In the genomic region with DNA sequence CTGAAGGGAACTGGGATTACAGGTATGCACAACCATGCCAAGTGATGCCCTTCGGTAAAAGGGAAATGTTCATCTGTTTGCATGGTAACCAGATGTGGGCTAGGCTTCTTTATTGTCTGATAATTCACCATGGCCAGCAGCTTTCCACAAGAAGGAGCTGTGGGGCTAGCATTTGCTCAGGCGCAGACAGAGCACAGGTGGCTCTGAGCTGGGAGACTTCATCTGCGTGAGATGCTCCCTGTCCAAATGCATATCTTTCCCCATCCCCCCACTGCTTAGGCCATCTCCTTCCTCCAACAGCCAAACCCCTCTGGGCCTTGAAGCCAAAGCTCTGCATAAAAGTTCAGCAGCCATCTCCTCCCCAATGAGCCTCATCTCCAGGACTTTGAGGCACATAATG, we compare ENCODE assay signal across 9 mouse cellular contexts. TPM values are rescaled to one million over a fixed set of nuclear protein-coding genes. Genes with fewer than 3 reads are reported as not detected.
DNase-seq lines count a peak whose midpoint lies in the region; ATAC-seq and TF ChIP-seq lines count a peak whose summit lies in the region.
"Had no signal": no experiment of that assay in that cellular context is flagged by ENCODE, and none has a peak within 500 bp of the region (broad histone marks: within the 10 kb centered on the region; RNA-seq: fewer than 3 reads in every experiment).

No protein-coding gene starts in this region.

- TF ChIP-seq CTCF in midbrain, postnatal 0 days (IDR thresholded peaks at IDR 0.05), result peak; percentile 53

- no peak overlapping the region for H3K4me3 ChIP-seq in kidney, embryonic 14.5 days (ENCODE audit: low read length)
- no peak overlapping the region for H3K4me3 ChIP-seq in hindbrain, embryonic 11.5 days (ENCODE audit: low read depth, low read length)
- no peak overlapping the region for H3K4me3 ChIP-seq in midbrain, postnatal 0 days (ENCODE audit: low read depth, low read length)
- no peak overlapping the region for H3K4me3 ChIP-seq in liver, embryonic 11.5 days (ENCODE audit: low read depth, low read length)

- 58% methylated on average over 3 of the region's 3 CpGs for WGBS in kidney, embryonic 14.5 days
- WGBS in hindbrain, embryonic 11.5 days, result 19% methylated on average over 3 of the region's 3 CpGs
- 32% methylated on average over 3 of the region's 3 CpGs for WGBS in midbrain, postnatal 0 days
- 59% methylated on average over 3 of the region's 3 CpGs for WGBS in liver, embryonic 11.5 days

- no peak overlapping the region for H3K9ac ChIP-seq in kidney, embryonic 14.5 days (ENCODE audit: low read depth, low read length)
- 0 out of 2 replicates have a peak overlapping the region, but pooled peaks have one; percentile 12 for H3K9ac ChIP-seq in hindbrain, embryonic 11.5 days (ENCODE audit: low read depth, low read length)
- H3K9ac ChIP-seq in midbrain, postnatal 0 days (replicated peaks; ENCODE audit: low read length, poor library complexity, severe bottlenecking), result no peak overlapping the region
- H3K9ac ChIP-seq in liver, embryonic 11.5 days (ENCODE audit: low read depth, low read length), result no peak overlapping the region

- no peak for ATAC-seq in kidney, embryonic 14.5 days (ENCODE audit: low FRiP score, low TSS enrichment)
- ATAC-seq in hindbrain, embryonic 11.5 days (ENCODE audit: low FRiP score), result no peak
- no peak for ATAC-seq in midbrain, postnatal 0 days (ENCODE audit: low FRiP score)
- no peak for ATAC-seq in liver, embryonic 11.5 days (replicated peaks; ENCODE audit: low FRiP score)

- DNase-seq in kidney, postnatal 36 days, result no peak
- peak; percentile 50 to 58 for DNase-seq in cerebellum, postnatal 25 days
- DNase-seq in hindbrain, embryonic 11.5 days (ENCODE audit: low spot score), result no peak
- no peak for DNase-seq in midbrain, postnatal 0 days (ENCODE audit: low spot score)
- DNase-seq in liver, embryonic 11.5 days (ENCODE audit: low spot score), result no peak
- DNase-seq in frontal cortex, postnatal 36 days (ENCODE audit: low spot score in 2 of 2), result no peak

- peaks cover 62% of the 10 kb centered on the region for H3K4me1 ChIP-seq in kidney, embryonic 14.5 days (ENCODE audit: control insufficient read depth, insufficient read depth, low read length)
- peaks cover 34% of the 10 kb centered on the region for H3K4me1 ChIP-seq in hindbrain, embryonic 11.5 days (replicated peaks; ENCODE audit: control insufficient read depth, insufficient read depth, low read length)
- peaks cover 11% of the 10 kb centered on the region; the same call in 1 of the 2 replicates for H3K4me1 ChIP-seq in midbrain, postnatal 0 days (ENCODE audit: insufficient read depth, low read length)
- H3K4me1 ChIP-seq in liver, embryonic 11.5 days (replicated peaks; ENCODE audit: control insufficient read depth, insufficient read depth, low read length), result peaks cover 3% of the 10 kb centered on the region; the same call in 1 of the 2 replicates

- H3K4me2 ChIP-seq in kidney, embryonic 14.5 days (replicated peaks; ENCODE audit: low read depth, low read length), result no peak overlapping the region
- H3K4me2 ChIP-seq in hindbrain, embryonic 11.5 days (replicated peaks; ENCODE audit: low read depth, low read length), result no peak overlapping the region
- H3K4me2 ChIP-seq in midbrain, postnatal 0 days (ENCODE audit: low read depth, low read length, poor library complexity, severe bottlenecking), result no peak overlapping the region
- H3K4me2 ChIP-seq in liver, embryonic 11.5 days, result no peak overlapping the region

- H3K36me3 ChIP-seq in kidney, embryonic 14.5 days (ENCODE audit: control insufficient read depth, insufficient read depth, low read length), result no peaks in the 10 kb centered on the region
- H3K36me3 ChIP-seq in hindbrain, embryonic 11.5 days (ENCODE audit: control insufficient read depth, insufficient read depth, low read length), result no peaks in the 10 kb centered on the region
- no peaks in the 10 kb centered on the region for H3K36me3 ChIP-seq in midbrain, postnatal 0 days (ENCODE audit: insufficient read depth, low read length)
- no peaks in the 10 kb centered on the region for H3K36me3 ChIP-seq in liver, embryonic 11.5 days (ENCODE audit: control insufficient read depth, insufficient read depth, low read length)
- H3K36me3 ChIP-seq: G1E had no signal

- H3K27me3 ChIP-seq in kidney, embryonic 14.5 days (ENCODE audit: control insufficient read depth, insufficient read depth, low read length), result no peaks in the 10 kb centered on the region
- no peaks in the 10 kb centered on the region for H3K27me3 ChIP-seq in hindbrain, embryonic 11.5 days (ENCODE audit: control insufficient read depth, insufficient read depth, low read length)
- H3K27me3 ChIP-seq in midbrain, postnatal 0 days (ENCODE audit: insufficient read depth, low read length), result no peaks in the 10 kb centered on the region
- no peaks in the 10 kb centered on the region for H3K27me3 ChIP-seq in liver, embryonic 11.5 days (replicated peaks; ENCODE audit: control insufficient read depth, insufficient read depth, low read length)

- H3K9me3 ChIP-seq in kidney, embryonic 14.5 days (ENCODE audit: control insufficient read depth, low read length), result no peaks in the 10 kb centered on the region
- no peaks in the 10 kb centered on the region for H3K9me3 ChIP-seq in hindbrain, embryonic 11.5 days (ENCODE audit: control insufficient read depth, low read length)
- H3K9me3 ChIP-seq in midbrain, postnatal 0 days (ENCODE audit: low read length), result no peaks in the 10 kb centered on the region
- no peaks in the 10 kb centered on the region for H3K9me3 ChIP-seq in liver, embryonic 11.5 days (ENCODE audit: control insufficient read depth, low read length)
- H3K9me3 ChIP-seq: G1E had no signal

- H3K27ac ChIP-seq in kidney, embryonic 14.5 days (ENCODE audit: low read depth, low read length), result peak overlapping the region; percentile 71; the same call in 1 of the 2 replicates
- no peak overlapping the region for H3K27ac ChIP-seq in hindbrain, embryonic 11.5 days (ENCODE audit: low read depth, low read length)
- H3K27ac ChIP-seq in midbrain, postnatal 0 days (ENCODE audit: low read depth, low read length), result 0 out of 2 replicates have a peak overlapping the region, but pooled peaks have one; percentile 38
- no peak overlapping the region for H3K27ac ChIP-seq in liver, embryonic 11.5 days (ENCODE audit: low read depth, low read length)
- H3K27ac ChIP-seq: macrophage had no signal

RNA-seq across cellular contexts. Expression of a gene that starts 15.6 kb away (rescaled TPM):
- polyA plus RNA-seq in kidney, embryonic 14.5 days (2014; fragmentation: Nextera tagmentation; extraction: Ambion mirVana), result 15.2 and 23.5 TPM in 2 replicates
- polyA plus RNA-seq in hindbrain, embryonic 11.5 days (2014; fragmentation: Nextera tagmentation; extraction: Ambion mirVana), result 34.3 and 41.7 TPM in 2 replicates
- 13.5 and 24.9 TPM in 2 replicates for total RNA-seq in midbrain, postnatal 0 days (2014; rRNA removed)
- polyA plus RNA-seq in midbrain, postnatal 0 days (2015; fragmentation: Nextera tagmentation; extraction: Ambion mirVana), result 2.7 and 3.9 TPM in 2 replicates
- 3.6 and 4.7 TPM in 2 replicates for polyA plus RNA-seq in liver, embryonic 11.5 days (2014; fragmentation: Nextera tagmentation; extraction: Ambion mirVana)
- total RNA-seq: G1E had no signal
- polyA plus RNA-seq: G1E had no signal

Comparison
In these comparisons a context has a peak if more than half of its experiments do, and no peak if none do; other contexts are left out.
1. H3K27ac ChIP-seq: peak in kidney, embryonic 14.5 days (single experiment) and midbrain, postnatal 0 days (single experiment); none in hindbrain, embryonic 11.5 days (single experiment) and liver, embryonic 11.5 days (single experiment).
2. DNase-seq: peak in cerebellum, postnatal 25 days (2 of 2); none in kidney, postnatal 36 days (0 of 2), hindbrain, embryonic 11.5 days (single experiment), midbrain, postnatal 0 days (single experiment), liver, embryonic 11.5 days (single experiment) and frontal cortex, postnatal 36 days (0 of 2).